Mouse (Mus musculus): ENCODE results near the gene Gm20422. TPM values are rescaled to one million over a fixed set of nuclear protein-coding genes. Genes with fewer than 3 reads are reported as not detected.
"Not testable (repeated sequence)": the region's sequence is repeated elsewhere in the genome, so short reads cannot be mapped to it uniquely, and the experiment has no call there.

Gm20422 gene
- total RNA-seq, 2 experiments from 2014 or later = 0.29 TPM; not detected in 1

- no peak for ATAC-seq (replicated peaks; ENCODE audit: poor library complexity)
These were observed 59.3 kb downstream of the Gm20422 start for GRCm38 (mm10) chr8:69715366-69715765.

DNA sequence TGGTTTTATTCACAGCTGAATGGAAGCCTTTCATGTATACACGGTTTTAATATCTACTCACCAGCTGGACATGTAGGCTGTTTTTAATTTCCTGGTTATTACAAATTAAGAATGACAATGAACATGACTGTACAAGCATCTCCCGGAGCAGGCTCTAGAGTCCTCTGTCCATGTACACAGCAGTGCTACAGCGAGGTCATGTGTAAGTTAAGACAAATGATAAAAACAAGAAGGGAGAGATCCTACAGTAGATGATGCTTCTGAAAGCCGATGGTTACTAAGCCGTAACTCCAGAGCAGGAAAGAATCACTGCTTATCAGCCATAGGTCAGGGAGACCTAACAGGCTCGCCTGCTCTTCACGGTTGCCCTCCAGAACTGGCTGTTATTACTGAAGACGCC lies 61.2 kb downstream of the Gm20422 start:
- ATAC-seq (replicated peaks; ENCODE audit: poor library complexity) = no peak

DNA sequence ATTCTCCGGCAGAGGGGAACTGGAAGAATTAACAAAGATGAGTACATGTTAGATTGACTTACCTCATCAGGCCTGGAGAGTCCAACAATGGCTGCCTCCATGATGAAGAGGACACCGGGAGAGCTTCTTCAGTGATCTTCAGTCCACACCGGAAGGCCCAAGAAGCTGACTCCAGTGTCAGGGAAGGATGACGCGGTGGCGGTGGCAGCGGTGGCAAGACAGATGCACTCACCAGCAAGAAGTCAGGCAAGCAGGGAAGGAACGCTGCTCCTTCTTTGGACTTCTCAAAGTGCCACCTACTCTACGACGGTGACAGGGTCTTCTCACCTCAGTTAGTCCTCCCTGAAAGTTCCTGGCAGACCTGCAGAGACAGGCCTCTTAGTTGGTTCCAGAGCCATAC lies 64.1 kb downstream of the Gm20422 start, which contains the start of gene Zfp869:
Gene Zfp869, minus strand, starts transcription at position 101 of the 400 bp plus-strand sequence.
- ATAC-seq (replicated peaks; ENCODE audit: poor library complexity) = not testable (repeated sequence)

DNA sequence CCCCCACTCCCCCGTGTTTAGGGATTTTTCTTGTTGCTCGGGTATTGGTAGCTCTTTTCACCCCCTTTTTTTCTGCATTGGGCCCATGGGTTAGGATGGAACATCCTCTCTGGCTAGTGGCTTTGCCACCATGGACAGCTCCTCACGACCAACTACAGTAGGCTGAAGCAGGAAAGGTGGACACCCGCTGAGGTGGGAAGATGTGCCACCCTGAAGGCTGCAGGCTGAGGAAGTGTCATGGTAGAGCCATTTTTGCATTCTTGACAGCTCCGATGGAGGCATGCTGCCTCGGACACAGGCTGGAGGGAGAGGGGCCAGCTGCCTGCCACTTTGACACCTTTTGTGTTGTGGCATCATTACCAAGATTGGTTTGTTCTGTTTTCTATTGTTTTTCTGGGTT lies 72.9 kb downstream of the Gm20422 start:
- ATAC-seq (replicated peaks; ENCODE audit: poor library complexity) = 0 out of 2 replicates have a peak, but pooled peaks have one; percentile 31

Other genes starting within 250 kb of the Gm20422 start
- gene Zfp868, start 149.3 kb downstream of the Gm20422 start, total RNA-seq (2015) = 26.2 and 28.0 TPM in 2 replicates
- 12.4 and 15.5 TPM in 2 replicates for gene Zfp868, start 149.3 kb downstream of the Gm20422 start, total RNA-seq (2017)
- gene Zfp964, start 120.4 kb downstream of the Gm20422 start, total RNA-seq (2015) = 0.29 TPM in 1 of 2 replicates, not detected in the other
- 0.04 and 0.24 TPM in 2 replicates for gene Zfp964, start 120.4 kb downstream of the Gm20422 start, total RNA-seq (2017)
- gene Zfp869, start 64.2 kb downstream of the Gm20422 start, total RNA-seq (2015) = 21.3 and 25.2 TPM in 2 replicates
- gene Zfp869, start 64.2 kb downstream of the Gm20422 start, total RNA-seq (2017) = 23.5 and 33.6 TPM in 2 replicates
- gene Zfp963, start 24.9 kb downstream of the Gm20422 start, total RNA-seq (2015) = 4.3 and 4.5 TPM in 2 replicates
- 3.7 and 7.5 TPM in 2 replicates for gene Zfp963, start 24.9 kb downstream of the Gm20422 start, total RNA-seq (2017)
- gene Atp13a1, start 16.3 kb upstream of the Gm20422 start, total RNA-seq (2015) = 24.8 and 26.1 TPM in 2 replicates
- gene Atp13a1, start 16.3 kb upstream of the Gm20422 start, total RNA-seq (2017) = 17.8 and 19.4 TPM in 2 replicates
- gene Zfp866, start 16.3 kb upstream of the Gm20422 start, total RNA-seq (2015) = 17.6 and 18.7 TPM in 2 replicates
- gene Zfp866, start 16.3 kb upstream of the Gm20422 start, total RNA-seq (2017) = 17.8 and 28.2 TPM in 2 replicates
- gene Gmip, start 33.8 kb upstream of the Gm20422 start, total RNA-seq (2015) = 17.5 and 27.6 TPM in 2 replicates
- 34.3 and 39.6 TPM in 2 replicates for gene Gmip, start 33.8 kb upstream of the Gm20422 start, total RNA-seq (2017)
- gene Lpar2, start 47.5 kb upstream of the Gm20422 start, total RNA-seq (2015) = 6.8 and 8.5 TPM in 2 replicates
- 1.3 and 1.6 TPM in 2 replicates for gene Lpar2, start 47.5 kb upstream of the Gm20422 start, total RNA-seq (2017)
- 6.8 and 10.2 TPM in 2 replicates for gene Pbx4, start 57.6 kb upstream of the Gm20422 start, total RNA-seq (2015)
- gene Pbx4, start 57.6 kb upstream of the Gm20422 start, total RNA-seq (2017) = 13.3 and 15.0 TPM in 2 replicates
- gene Cilp2, start 112.8 kb upstream of the Gm20422 start, total RNA-seq (2015) = not detected in 2 replicates
- gene Cilp2, start 112.8 kb upstream of the Gm20422 start, total RNA-seq (2017) = not detected in 2 replicates
- gene Tssk6, start 127.3 kb upstream of the Gm20422 start, total RNA-seq (2015) = 0.49 and 0.52 TPM in 2 replicates
- gene Tssk6, start 127.3 kb upstream of the Gm20422 start, total RNA-seq (2017) = 0.08 and 0.57 TPM in 2 replicates
- 48.2 and 51.8 TPM in 2 replicates for gene Ndufa13, start 127.7 kb upstream of the Gm20422 start, total RNA-seq (2015)
- 99.5 and 114 TPM in 2 replicates for gene Ndufa13, start 127.7 kb upstream of the Gm20422 start, total RNA-seq (2017)
- not detected in 2 replicates for gene Yjefn3, start 127.8 kb upstream of the Gm20422 start, total RNA-seq (2015)
- gene Yjefn3, start 127.8 kb upstream of the Gm20422 start, total RNA-seq (2017) = 0.37 TPM in 1 of 2 replicates, not detected in the other
- gene Gatad2a, start 221.5 kb upstream of the Gm20422 start, total RNA-seq (2015) = 71.4 and 75.1 TPM in 2 replicates
- gene Gatad2a, start 221.5 kb upstream of the Gm20422 start, total RNA-seq (2017) = 54.0 and 68.3 TPM in 2 replicates